Mouse (Mus musculus) kidney, adult 18-20 months (tissue): ENCODE data around the gene Cd200.
"Not testable (repeated sequence)": the region's sequence is repeated elsewhere in the genome, so short reads cannot be mapped to it uniquely, and the experiment has no call there.

Experiments used
- DNase-seq: peaks from one replicate; pipeline ENCODE4 v3.0.0; 2021

The Cd200 gene

DNA sequence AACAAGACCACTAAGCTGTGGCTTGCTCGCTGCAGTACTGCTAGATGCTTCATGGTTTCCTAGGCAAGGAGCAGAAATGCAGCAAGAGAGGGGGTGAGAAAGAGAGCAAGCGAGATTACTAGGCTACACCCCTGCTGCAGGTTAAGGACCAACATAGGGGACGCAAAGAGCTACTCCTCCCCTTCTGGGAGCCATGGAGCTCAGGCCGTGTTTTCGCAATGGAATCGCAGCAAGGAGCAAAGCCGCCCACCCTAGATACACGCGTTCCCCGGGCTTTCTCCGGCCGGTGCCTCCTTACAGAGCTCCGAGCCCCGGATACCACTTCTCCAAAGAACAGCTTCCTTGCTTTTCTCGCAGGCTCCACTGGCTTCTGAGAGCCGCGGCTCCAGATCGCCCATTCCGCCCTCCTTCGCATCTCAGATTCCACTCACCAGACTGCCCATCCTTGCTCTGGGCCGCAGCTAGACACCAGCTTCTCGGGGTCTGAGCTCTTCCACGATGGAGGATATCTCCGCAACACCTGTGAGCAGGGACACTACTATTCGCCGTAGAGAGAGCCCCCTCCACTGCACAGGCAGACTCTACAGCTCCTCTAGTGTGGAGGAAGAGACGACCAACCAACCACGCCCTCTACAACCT, at the start of gene Cd200:
Gene Cd200, minus strand, starts transcription at position 629 of the 639 bp plus-strand sequence.
- peak; percentile 51 for DNase-seq

DNA sequence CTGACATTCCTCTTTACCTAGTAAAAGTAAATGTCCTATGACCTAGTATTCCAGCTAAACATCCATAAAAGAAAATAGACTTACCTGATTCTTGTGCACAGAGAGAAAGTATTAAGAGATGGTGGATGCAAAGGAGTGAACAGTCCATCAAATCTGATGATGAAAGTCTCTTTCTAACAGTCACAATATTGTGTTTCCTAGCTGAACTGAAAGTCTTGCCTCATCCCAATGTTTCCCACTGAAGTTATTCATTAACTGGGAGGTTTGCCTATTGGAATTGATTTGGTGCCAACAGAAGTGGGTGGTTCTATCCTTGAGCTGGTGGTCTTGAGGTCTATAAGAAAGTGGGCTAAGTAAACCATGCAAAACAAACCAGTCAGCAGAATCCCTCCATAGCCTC, 45.9 kb upstream of the Cd200 start:
- DNase-seq = no peak

DNA sequence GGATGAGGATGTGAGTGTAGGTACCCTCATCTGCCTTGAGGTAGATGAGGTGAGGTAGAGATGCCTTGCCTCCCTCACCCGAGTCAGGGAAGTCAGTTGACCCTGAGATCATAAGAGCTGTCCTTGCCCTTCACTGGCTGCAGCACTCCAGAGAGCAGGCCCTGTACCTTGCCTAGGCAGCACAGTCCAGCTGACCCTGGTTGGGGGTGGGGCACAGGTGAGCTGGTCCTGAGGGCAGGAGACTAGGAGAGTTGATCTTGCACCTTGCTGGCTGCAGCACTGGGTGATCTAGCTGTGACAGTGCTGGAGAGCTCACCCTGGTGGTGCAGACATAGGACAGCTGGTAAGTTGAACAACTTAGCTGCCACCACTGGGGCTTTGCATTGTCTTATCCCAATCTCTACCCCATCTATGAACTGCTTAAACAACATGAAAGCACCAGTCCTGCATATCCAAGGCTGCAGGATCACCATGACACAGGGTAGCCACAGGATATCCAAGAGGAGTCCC, 28.4 kb upstream of the Cd200 start:
- DNase-seq = no peak

DNA sequence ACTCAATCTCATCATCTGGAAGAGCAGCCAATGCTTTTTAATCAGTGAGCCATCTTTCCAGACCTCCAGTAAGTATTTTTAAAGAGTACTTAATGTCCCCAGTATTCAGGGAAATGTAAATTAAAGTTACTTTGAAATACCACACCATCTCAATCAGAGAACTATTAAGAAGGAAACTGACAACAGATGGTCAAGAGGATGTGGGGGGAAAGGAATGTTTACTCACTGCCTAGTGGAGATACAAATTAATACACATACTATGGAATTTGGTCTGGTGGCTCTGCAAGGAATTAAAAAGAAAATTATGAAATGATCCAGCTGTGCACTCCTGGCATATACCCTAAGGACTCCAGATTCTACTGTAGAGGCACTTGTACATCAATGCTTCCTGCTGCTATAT, 26.7 kb upstream of the Cd200 start:
- DNase-seq = no peak

DNA sequence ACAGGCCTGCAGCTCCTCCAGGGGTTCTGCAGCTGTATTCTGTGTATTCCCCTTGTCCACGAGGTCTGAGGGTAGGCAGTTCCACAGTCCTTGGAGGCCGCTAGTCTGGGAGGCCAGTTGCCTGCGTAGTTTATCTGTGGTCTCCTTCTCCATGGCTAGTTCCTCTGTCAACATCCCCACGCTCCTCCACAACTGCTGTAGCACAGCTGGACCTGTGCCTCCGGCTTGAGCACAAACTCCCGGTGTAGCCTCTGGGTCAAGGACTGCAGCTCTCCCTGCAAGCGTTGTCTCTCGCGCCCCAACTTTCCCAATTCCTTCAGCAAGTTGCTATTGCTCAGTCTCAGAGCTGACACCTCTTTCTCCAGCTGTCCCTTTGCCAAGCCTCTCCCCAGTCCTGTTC, 18.8 kb upstream of the Cd200 start:
- no peak for DNase-seq

DNA sequence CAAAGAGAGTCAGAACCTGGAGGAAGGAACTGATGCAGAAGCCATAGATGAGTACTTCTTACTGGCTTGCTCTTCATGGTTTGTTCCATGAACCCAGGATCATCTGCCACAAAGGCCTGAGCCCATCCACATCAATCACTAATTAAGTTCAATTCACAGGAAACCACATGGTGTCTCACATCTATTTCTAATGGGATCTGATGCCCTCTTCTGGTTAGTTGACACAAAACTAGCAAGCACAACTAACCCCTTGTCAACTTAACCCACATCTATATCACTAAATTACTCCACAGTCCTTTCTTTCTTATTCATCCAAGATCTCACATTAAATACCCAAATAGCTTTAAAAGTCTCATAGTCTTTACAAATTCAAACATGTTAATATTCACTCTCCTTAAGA, 4.6 kb upstream of the Cd200 start:
- no peak for DNase-seq

DNA sequence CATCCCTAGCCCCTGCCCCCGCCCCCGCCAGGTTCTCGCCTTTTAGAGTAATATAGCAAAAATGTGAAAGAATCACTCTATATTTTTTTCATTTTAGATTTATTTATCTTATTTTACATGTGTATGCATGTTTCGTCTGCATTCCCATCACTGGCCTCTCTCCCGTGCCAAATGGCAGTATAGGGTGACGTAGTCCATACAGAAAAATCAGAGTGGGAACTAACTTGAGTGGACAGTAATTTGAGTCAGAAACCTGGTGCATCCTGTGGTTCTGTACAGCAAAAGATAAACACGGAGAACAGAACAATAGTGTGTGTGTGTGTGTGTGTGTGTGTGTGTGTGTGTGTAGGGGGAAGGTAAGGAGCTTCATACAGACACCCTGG, 202 bp upstream of the Cd200 start:
- not testable (repeated sequence) for DNase-seq

DNA sequence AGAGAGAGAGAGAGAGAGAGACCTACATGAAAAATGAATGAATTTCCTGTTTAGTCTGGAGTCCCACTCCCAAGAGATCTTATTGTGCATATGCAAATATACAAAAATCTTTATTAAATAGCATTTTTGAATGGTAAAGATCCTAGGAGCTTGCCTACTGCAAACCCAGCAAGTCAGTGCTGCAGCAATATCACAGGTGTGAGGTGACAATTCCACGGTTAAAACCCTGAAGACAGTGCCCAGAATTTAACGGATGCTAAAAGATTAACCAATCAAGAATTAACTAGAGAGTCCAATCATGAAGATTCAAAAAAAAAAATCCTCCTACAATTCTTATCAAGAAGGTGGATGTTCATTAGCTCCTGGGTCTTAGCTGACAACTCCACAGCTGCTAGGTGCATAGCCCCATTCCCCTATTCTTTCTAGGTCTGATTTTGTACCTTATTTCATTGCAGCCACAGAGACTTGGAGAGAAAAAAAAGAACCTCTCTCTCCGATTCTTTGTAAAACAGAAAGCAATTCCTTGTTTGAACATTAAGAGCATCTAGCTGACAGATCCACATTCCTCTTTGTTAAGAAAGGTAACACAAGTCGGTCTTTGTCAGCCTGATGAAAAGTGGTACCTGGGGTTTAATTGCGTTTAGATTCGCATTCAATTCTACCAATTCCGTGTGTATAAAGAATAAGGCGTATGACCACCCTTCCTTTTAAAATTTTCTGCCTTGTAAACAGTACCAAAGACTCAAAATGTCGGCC, 1.0 kb downstream of the Cd200 start:
- DNase-seq = no peak

DNA sequence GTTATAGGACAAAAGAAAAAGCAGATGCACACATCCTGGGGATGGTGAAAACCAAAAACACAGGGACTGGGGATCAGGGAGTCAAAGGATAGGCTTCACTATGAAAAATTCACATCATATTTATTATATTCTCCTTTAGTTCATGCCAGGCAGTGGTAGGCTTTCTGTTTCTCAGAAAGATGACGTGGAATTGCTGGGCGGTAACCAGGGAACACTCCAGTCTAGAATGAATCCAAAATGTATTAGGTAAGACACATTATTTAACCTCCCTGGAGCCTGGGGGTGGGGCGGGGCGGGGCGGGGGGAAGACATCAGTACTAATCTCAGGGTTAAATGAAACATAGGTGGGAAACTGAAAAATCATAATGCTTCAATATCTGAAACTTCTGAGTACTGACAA, 1.8 kb downstream of the Cd200 start:
- DNase-seq = no peak

DNA sequence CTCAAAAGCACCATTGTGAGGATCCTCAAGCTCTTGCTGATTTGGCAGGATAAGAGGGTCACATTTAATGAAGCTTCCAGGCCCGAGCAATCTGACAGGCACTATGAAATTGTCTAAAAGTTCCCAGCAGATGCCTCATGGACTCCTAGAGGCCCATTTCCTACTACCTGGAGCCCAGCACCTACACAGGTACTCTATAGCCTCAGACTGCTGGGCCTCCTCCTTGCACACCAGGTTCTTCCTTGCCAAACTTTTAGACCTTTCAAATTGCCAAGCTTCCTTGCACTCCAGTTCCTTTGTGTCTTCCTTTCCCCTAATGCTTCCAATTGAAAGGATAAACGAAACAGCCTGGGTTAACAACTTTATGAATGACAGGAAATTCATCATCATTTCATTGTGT, 5.9 kb downstream of the Cd200 start:
- DNase-seq = no peak

DNA sequence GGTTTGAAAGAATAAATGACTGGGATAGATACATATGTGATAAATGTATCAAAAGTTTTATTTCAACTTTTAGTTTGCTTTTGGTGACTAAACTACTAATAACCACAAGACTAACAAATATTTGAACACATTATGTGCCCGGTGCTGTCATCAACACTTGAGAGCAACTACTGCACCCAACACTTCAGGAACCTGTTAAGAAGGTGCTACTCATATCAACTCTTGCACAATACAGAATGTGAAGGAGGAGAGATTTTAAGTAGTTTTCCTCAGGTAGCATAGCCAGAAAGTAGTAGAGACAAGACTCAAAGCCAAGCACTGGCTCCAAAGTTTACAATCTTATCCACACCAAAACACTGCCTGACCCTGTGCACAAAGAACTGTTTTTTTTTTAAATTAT, 6.8 kb downstream of the Cd200 start:
- no peak for DNase-seq

DNA sequence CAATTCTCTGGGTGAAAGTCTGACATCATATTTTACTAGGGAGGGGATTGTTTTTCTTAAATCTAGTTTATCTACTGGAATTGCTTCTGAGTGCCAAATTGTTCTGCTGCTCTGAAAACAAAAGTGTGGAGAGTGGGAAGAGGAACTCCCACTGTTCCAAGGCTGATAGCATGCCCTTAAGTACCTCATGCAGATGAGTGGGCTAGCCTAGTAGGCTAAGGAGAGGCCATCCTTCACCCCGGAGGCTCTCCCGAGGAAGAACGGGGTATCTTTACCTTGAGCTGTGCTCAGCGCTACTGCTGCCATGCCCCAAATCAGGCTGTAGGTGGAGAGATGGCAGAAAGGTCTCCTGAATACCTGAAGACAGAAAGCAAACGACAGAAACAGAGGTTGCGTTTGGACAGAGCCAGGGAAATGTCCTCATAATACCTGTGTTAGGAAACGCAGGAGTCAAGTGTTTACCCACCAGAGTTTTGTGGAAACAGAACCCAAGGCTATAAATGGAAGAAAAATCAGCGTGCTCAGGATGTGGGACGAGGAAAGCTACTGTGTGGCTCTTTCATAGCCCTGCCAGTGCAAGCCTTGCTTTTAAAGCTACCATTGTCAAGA, 8.8 kb downstream of the Cd200 start:
- no peak for DNase-seq

DNA sequence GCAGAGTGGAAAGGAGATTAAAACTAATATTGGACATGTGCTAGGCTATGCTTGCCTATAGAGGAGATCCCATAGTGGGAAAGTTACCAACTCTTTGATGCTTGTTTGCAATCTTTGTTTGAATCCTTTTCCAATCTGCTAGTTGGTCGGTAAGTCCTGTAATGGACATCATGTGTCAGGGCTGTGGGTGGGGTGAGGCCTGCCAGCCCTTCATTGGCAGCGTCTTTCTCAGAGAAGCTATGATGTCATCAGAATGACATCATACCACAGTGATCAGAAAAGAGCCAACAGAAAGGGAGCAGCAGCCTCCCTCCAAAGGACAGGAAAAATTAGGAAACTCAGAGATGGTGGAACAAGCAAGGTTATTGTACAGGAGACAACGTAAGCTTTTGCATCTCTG, 9.4 kb downstream of the Cd200 start:
- no peak for DNase-seq

DNA sequence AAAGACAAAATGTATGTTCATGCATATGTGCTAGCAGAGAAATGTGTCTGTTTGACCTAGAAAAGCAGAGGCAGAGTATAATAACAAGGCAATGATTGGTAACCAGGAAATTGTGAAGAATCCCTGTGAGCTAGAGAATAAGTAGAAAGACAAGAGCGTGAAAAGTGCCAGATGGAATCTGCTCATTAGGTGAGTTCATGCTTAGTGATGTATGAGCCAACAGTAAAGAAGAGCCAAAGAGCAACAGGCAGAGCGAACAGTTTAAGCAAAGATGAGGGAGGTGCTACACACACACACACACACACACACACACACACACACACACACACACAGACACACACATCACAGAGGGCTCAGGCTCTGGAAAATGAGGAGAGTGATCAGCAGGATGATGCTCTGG, 11.4 kb downstream of the Cd200 start:
- no peak for DNase-seq

DNA sequence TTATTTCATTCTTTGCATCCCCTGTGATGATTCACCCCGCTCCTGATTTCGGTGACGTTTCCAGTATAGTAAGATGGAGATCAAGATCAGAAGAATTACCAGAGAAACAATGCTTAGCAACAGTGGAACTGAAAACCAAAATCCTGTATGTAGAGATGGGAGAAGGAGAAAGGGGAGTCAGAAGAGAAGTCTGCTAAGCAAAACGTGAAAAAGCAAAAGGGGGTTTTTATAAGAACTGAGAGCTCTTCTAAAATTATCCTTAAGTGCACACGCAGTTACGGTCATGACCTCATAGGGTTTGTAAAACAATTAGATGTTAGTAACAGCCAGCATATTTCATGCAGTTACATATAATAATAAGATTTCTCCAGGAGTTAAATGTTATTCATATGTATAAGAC, 16.6 kb downstream of the Cd200 start:
- no peak for DNase-seq

DNA sequence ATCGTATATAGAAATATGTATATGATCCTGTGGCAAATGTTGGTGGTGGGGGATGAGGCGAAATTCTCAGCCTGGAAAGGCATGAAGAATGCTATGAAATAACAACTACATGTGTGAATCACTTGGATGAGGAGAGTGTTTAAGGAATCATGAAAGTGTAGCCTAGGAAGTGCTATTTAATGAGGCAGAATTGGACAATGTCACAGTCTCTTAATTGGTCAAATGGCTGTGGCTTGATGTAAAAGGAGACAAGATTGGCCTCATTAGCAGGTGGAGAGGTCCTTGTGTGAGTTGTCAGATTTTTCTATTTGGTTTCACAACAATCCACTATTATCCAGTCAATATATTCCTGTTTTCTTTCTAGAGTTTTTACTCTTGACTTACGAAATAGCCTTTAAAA, 17.2 kb downstream of the Cd200 start:
- DNase-seq = no peak

DNA sequence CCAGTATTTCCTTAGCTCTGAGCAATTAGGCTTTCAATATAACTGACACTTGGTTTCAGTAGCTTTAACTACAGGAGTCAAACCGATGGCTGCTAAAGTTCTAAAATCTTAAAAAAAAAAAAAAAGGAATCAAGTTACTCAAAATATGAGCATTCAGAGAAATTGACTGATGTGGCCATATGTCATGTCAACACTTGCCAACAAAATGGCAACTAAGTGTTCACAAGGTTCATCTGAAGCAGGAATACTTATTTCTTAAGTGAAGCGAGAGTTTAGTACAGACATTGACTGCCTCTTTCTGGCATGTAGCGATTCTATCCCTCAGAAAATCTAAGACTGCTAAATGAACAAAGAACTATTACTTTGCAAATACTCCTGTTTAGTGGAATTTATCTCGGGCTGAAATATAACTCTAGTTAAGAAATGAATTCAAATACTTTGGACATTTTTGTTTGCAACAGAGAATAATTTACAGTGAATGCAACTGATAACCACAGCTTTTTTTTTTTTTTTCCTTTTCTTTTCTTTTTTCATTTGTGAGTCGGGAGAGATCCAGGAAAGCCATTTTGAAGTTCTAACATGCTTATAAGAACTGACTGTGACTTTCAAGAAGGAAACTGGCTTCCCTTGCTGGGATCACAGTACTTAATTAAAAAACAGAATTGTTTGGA, 18.4 kb downstream of the Cd200 start:
- DNase-seq = no peak

DNA sequence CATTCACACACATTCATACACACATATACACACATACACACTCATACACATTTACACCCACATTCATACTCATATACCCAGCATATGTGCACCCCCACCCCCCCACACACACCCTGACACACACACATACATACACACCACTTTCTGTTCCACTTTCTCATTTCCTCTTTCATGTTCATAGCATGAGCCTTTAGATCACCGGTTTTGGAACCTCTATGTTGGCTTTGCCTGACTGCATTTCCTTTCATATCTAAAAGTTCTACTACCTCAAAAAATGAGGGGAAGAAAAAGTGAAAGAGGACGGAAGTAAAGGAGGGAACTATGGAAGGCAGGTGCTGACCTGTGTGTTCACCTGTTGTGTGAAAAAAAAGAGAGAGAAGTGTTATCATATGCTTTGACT, 19.0 kb downstream of the Cd200 start:
- DNase-seq = no peak

DNA sequence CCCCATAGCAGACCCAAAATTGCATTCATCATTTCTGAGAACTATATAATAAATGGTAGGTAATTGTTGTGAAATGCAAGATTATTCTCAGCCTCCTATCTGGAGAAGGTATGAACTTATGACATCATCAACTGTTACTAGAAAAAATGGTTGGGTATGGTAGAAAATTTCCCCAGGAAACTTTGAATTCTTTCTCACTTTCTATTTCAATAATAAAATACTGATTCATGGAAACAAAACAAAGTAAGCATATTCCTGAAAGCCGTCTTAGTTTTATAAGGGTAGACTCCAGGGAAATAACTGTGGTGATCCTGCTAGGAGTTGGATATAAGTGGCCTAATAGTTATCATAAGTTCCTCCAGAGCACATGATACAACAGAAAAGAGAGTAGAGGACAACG, 19.8 kb downstream of the Cd200 start:
- DNase-seq = no peak

DNA sequence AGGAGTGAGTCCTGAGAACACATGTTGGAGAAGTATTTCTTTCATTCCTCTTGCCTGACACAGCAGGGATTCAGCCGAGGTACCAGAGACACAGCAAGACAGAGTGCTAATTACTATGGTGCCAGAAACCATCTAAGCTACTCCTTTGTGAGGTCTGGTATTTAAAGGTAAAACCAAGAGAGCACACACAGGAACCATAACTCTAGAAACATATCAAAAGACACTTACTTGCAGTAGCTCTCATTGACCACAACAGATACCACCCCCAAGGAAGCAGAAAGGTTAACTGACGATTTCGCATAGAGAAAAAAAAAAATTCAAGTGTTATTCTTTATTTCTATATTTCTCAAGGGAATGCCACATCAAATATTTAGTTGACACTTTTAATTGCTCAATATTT, 27.0 kb downstream of the Cd200 start:
- DNase-seq = no peak

DNA sequence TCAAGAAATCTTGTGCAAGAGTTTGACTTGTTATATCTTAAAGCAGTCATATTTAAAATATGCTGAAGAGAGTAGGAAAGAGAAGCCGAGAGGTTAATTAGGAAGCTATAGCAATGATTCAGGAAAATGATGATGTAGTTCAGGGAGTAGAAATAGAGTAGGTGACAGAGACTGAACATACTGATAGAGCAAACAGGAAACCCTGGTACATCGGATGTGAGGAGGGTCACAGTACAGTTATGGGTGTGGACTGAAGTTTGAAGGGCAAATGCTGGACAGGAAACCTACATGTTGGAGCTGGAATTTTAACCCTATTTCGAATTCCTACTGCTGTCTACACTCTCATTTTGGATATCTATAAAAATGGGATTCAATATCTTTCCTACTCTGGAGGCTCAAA, 29.9 kb downstream of the Cd200 start:
- DNase-seq = no peak

DNA sequence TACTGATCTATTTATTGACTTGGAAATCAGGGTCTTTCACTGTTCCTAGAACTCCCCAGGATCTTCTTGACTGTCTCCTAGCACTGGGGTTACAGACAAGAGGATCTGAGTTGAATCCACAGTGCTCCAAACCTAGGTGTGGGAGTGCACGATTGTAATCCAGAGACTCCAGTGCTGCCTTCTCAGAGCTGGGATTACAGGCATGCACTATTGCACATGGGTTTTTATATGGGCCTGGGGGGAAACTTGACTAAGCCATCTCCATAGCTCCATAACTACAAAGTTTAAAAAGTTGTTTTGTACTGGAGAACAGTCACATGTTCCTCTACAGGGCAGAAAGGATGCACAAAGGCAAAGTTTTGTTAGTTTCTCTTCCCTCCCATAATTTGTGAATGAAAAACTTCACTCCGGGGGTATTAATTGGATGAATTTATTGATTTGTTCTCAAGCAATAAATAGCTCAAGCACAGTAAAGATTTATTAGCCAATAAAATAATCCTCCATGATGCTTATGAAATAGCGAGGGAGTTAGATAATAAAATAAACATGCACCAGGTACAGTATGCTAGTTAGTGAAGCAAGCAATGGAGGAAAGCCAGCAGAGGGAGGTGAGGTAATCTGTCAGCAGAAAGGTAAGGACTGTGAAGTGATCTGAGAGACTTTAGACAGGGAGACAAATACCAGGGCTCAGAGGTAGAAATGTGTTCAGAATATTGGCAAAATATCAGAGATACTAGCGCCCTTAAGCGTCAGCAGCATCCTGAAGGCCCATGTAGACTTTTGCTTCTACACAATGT, 30.5 kb downstream of the Cd200 start:
- DNase-seq = no peak

DNA sequence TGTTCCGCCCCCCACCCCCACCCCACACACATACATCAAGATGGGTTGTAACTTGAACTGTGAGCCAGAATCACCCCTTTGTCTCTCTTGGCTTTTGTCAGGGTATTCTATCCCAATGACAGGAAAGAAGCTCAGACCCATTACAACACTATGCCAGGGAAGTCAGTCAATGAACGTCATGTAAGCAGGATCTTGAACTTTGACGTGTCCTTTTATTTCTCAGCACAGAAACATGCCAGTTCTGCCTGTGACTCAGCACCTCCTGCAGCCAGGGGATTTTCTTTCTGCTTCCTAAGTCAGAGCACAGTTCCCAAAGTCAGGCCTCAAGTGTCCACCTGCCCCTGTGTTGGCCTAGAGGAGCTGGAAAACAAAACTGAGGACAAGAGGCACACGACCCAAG, 31.5 kb downstream of the Cd200 start:
- no peak for DNase-seq
